Mouse (Mus musculus): Measurements from ENCODE around the gene Tnfsf12.
A peak's percentile ranks its signal among the peaks of the same experiment; 100 is the strongest.

DNA sequence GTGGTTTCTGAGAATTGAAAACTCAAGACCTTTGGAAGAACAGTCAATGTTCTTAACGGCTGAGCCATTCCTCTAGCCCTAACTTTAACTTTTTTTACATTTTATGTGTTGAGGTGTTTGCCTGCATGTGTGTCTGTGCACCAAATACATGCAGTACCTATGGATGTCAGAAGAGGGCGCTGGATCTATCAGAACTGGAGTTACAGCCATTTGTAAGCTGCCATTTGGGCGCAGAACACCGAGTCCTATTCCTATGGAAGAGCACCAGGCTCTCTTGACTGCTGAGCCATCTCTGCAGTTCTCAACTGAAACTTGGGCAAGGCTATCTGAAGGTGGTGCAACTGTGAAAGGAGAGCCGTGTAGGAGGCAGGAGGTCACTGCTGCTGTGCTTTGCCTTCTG is 2.9 kb upstream of the Tnfsf12 start:
- peak; percentile 39 for TF ChIP-seq CTCF (IDR thresholded peaks at IDR 0.05)
- no peak for TF ChIP-seq EP300 (IDR thresholded peaks at IDR 0.05)
